Comparison of ENCODE assay signal across 8 mouse cellular contexts in the genomic region with DNA sequence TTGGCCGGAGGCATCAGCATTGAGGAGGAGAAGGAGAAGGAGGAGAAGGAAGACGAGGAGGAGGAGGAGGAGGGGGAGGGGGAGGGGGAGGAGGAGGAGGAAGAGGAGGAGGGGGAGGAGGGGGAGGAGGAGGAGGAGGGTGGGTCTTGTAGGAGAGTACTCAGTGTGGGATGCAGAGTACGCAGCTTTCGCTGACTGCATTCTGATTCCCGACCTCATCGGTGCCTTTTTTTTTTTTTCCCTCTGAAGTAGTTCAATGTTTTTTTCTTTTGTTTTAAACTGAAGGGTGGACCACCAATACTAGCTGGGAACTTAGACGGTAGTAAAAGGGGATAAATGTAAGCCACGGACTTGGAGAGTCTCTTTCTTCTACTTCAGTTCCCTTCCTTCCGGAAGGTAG. TPM values are rescaled to one million over a fixed set of nuclear protein-coding genes. Genes with fewer than 3 reads are reported as not detected.
DNase-seq lines count a peak whose midpoint lies in the region; ATAC-seq and TF ChIP-seq lines count a peak whose summit lies in the region.

No protein-coding gene starts in this region.

- H3K4me1 ChIP-seq in kidney, postnatal 0 days (replicated peaks; ENCODE audit: insufficient read depth, low read length), result no peaks in the 10 kb centered on the region
- peaks cover 6% of the 10 kb centered on the region; the same call in 1 of the 2 replicates for H3K4me1 ChIP-seq in embryonic facial prominence, embryonic 14.5 days (ENCODE audit: control insufficient read depth, insufficient read depth, low read length)
- H3K4me1 ChIP-seq in intestine, embryonic 14.5 days (replicated peaks; ENCODE audit: control insufficient read depth, insufficient read depth, low read length), result peaks cover 7% of the 10 kb centered on the region
- H3K4me1 ChIP-seq in midbrain, postnatal 0 days (ENCODE audit: insufficient read depth, low read length), result peaks cover 3% of the 10 kb centered on the region; the same call in 1 of the 2 replicates

- peak; percentile 28 for DNase-seq in kidney, postnatal 0 days (ENCODE audit: low spot score)
- no peak for DNase-seq in kidney, adult 18-20 months
- peak; percentile 57 for DNase-seq in embryonic facial prominence, embryonic 14.5 days (ENCODE audit: low spot score)
- DNase-seq in intestine, embryonic 14.5 days (ENCODE audit: low spot score), result no peak
- no peak for DNase-seq in midbrain, postnatal 0 days (ENCODE audit: low spot score)
- no peak for DNase-seq in layer of hippocampus, adult 8-10 months (ENCODE audit: low spot score in 2 of 2)
- DNase-seq in layer of hippocampus, postnatal 10 days (ENCODE audit: low spot score in 2 of 2), result no peak

- 0% methylated on average over 7 of the region's 9 CpGs for WGBS in kidney, postnatal 0 days
- WGBS in embryonic facial prominence, embryonic 14.5 days, result 6% methylated on average over 6 of the region's 9 CpGs
- WGBS in intestine, embryonic 14.5 days, result 1% methylated on average over 7 of the region's 9 CpGs
- 1% methylated on average over 7 of the region's 9 CpGs for WGBS in midbrain, postnatal 0 days

- peak overlapping the region; percentile 49 for H3K4me3 ChIP-seq in kidney, postnatal 0 days (replicated peaks; ENCODE audit: low read depth, low read length)
- peak overlapping the region; percentile 62 for H3K4me3 ChIP-seq in embryonic facial prominence, embryonic 14.5 days (ENCODE audit: low read depth, low read length)
- peak overlapping the region; percentile 63 for H3K4me3 ChIP-seq in intestine, embryonic 14.5 days (ENCODE audit: low read depth, low read length)
- H3K4me3 ChIP-seq in midbrain, postnatal 0 days (ENCODE audit: low read depth, low read length), result peak overlapping the region; percentile 30

- TF ChIP-seq CTCF in kidney, postnatal 0 days (IDR thresholded peaks at IDR 0.05; ENCODE audit: low read depth), result no peak
- no peak for TF ChIP-seq CTCF in midbrain, postnatal 0 days (IDR thresholded peaks at IDR 0.05)

- peaks cover 30% of the 10 kb centered on the region for H3K27me3 ChIP-seq in kidney, postnatal 0 days (ENCODE audit: insufficient read depth, low read length)
- peaks cover 15% of the 10 kb centered on the region for H3K27me3 ChIP-seq in embryonic facial prominence, embryonic 14.5 days (replicated peaks; ENCODE audit: control insufficient read depth, insufficient read depth, low read length)
- H3K27me3 ChIP-seq in intestine, embryonic 14.5 days (replicated peaks; ENCODE audit: control insufficient read depth, insufficient read depth, low read length), result peaks cover 27% of the 10 kb centered on the region; the same call in 1 of the 2 replicates
- peaks cover 31% of the 10 kb centered on the region for H3K27me3 ChIP-seq in midbrain, postnatal 0 days (ENCODE audit: insufficient read depth, low read length)

- peak overlapping the region; percentile 74 for H3K4me2 ChIP-seq in kidney, postnatal 0 days (ENCODE audit: low read length)
- peak overlapping the region; percentile 63 for H3K4me2 ChIP-seq in embryonic facial prominence, embryonic 14.5 days (ENCODE audit: low read depth, low read length)
- H3K4me2 ChIP-seq in intestine, embryonic 14.5 days (ENCODE audit: low read length), result peak overlapping the region; percentile 89
- no peak overlapping the region for H3K4me2 ChIP-seq in midbrain, postnatal 0 days (ENCODE audit: low read depth, low read length, poor library complexity, severe bottlenecking)

- no peaks in the 10 kb centered on the region for H3K36me3 ChIP-seq in kidney, postnatal 0 days (ENCODE audit: insufficient read depth, low read length)
- peaks cover 11% of the 10 kb centered on the region for H3K36me3 ChIP-seq in embryonic facial prominence, embryonic 14.5 days (ENCODE audit: control insufficient read depth, insufficient read depth, low read length)
- H3K36me3 ChIP-seq in intestine, embryonic 14.5 days (ENCODE audit: control insufficient read depth, insufficient read depth, low read length), result no peaks in the 10 kb centered on the region
- H3K36me3 ChIP-seq in midbrain, postnatal 0 days (ENCODE audit: insufficient read depth, low read length), result no peaks in the 10 kb centered on the region

- peak overlapping the region; percentile 89 for H3K27ac ChIP-seq in kidney, postnatal 0 days
- H3K27ac ChIP-seq in embryonic facial prominence, embryonic 14.5 days (replicated peaks; ENCODE audit: low read depth, low read length), result peak overlapping the region; percentile 99
- peak overlapping the region; percentile 96 for H3K27ac ChIP-seq in intestine, embryonic 14.5 days (ENCODE audit: low read depth)
- no peak overlapping the region for H3K27ac ChIP-seq in midbrain, postnatal 0 days (ENCODE audit: low read depth, low read length)

- H3K9me3 ChIP-seq in kidney, postnatal 0 days (replicated peaks; ENCODE audit: low read length), result no peaks in the 10 kb centered on the region
- no peaks in the 10 kb centered on the region for H3K9me3 ChIP-seq in embryonic facial prominence, embryonic 14.5 days (ENCODE audit: control insufficient read depth, low read length)
- no peaks in the 10 kb centered on the region for H3K9me3 ChIP-seq in intestine, embryonic 14.5 days (ENCODE audit: control insufficient read depth, low read length)
- no peaks in the 10 kb centered on the region for H3K9me3 ChIP-seq in midbrain, postnatal 0 days (ENCODE audit: low read length)

- no peak for ATAC-seq in kidney, postnatal 0 days (replicated peaks; ENCODE audit: low FRiP score, low read depth)
- no peak for ATAC-seq in embryonic facial prominence, embryonic 14.5 days (ENCODE audit: low read depth)
- ATAC-seq in intestine, embryonic 14.5 days (replicated peaks; ENCODE audit: low FRiP score, low TSS enrichment, low read depth), result no peak
- ATAC-seq in midbrain, postnatal 0 days (ENCODE audit: low FRiP score), result no peak
- ATAC-seq in frontal cortex, adult (ENCODE audit: low TSS enrichment), result no peak

- H3K9ac ChIP-seq in kidney, postnatal 0 days (ENCODE audit: low read depth, low read length), result peak overlapping the region; percentile 75
- peak overlapping the region; percentile 98 for H3K9ac ChIP-seq in embryonic facial prominence, embryonic 14.5 days (ENCODE audit: low read depth, low read length)
- peak overlapping the region; percentile 93 for H3K9ac ChIP-seq in intestine, embryonic 14.5 days (ENCODE audit: low read length)
- H3K9ac ChIP-seq in midbrain, postnatal 0 days (replicated peaks; ENCODE audit: low read length, poor library complexity, severe bottlenecking), result no peak overlapping the region

RNA-seq across cellular contexts. Expression of a gene that starts 3.2 kb away (rescaled TPM):
- polyA plus RNA-seq in kidney, postnatal 0 days (2015; fragmentation: Nextera tagmentation; extraction: Ambion mirVana), result 23.4 and 23.8 TPM in 2 replicates
- 81.3 and 100 TPM in 2 replicates for polyA plus RNA-seq in embryonic facial prominence, embryonic 14.5 days (2014; fragmentation: Nextera tagmentation; extraction: Ambion mirVana)
- 50.9 and 62.3 TPM in 2 replicates for polyA plus RNA-seq in intestine, embryonic 14.5 days (2014; fragmentation: Nextera tagmentation; extraction: Ambion mirVana)
- 52.4 and 58.8 TPM in 2 replicates for total RNA-seq in midbrain, postnatal 0 days (2014; rRNA removed)
- 16.7 and 20.3 TPM in 2 replicates for polyA plus RNA-seq in midbrain, postnatal 0 days (2015; fragmentation: Nextera tagmentation; extraction: Ambion mirVana)
- total RNA-seq in layer of hippocampus, adult 8-10 months (2022), result 10 to 100 TPM; 35.8 to 45.2 (median 38.4) TPM
- 10 to 100 TPM; 93.7 to 94.8 TPM for total RNA-seq in layer of hippocampus, postnatal 10 days (2021)

Comparison
In these comparisons a context has a peak if more than half of its experiments do, and no peak if none do; other contexts are left out.
1. DNase-seq: peak in kidney, postnatal 0 days (single experiment) and embryonic facial prominence, embryonic 14.5 days (single experiment); none in kidney, adult 18-20 months (single experiment), intestine, embryonic 14.5 days (single experiment), midbrain, postnatal 0 days (single experiment), layer of hippocampus, adult 8-10 months (0 of 2) and layer of hippocampus, postnatal 10 days (0 of 2).
2. Peak in every context shown above with its lines, with median percentiles within 50 percentile points of each other: H3K4me3 ChIP-seq.